Mouse (Mus musculus) sigmoid colon, adult 10 weeks (tissue): ENCODE results near the gene Cklf. TPM values are rescaled to one million over a fixed set of nuclear protein-coding genes. Genes with fewer than 3 reads are reported as not detected.

Experiments
- polyA plus RNA-seq: library from polyadenylated mRNA; stranded (reverse); fragments of 350-450 nt; fragmentation: Illumina TruSeq; extraction: RNeasy Lipid Tissue Mini Kit (QIAGEN cat#74804); gene quantifications from one replicate; pipeline ENCODE4 v1.2.3, GENCODE M21; 2014; ENCODE audit warnings: low read depth, low replicate concordance

Cklf gene
- 26.4 TPM for polyA plus RNA-seq

DNA sequence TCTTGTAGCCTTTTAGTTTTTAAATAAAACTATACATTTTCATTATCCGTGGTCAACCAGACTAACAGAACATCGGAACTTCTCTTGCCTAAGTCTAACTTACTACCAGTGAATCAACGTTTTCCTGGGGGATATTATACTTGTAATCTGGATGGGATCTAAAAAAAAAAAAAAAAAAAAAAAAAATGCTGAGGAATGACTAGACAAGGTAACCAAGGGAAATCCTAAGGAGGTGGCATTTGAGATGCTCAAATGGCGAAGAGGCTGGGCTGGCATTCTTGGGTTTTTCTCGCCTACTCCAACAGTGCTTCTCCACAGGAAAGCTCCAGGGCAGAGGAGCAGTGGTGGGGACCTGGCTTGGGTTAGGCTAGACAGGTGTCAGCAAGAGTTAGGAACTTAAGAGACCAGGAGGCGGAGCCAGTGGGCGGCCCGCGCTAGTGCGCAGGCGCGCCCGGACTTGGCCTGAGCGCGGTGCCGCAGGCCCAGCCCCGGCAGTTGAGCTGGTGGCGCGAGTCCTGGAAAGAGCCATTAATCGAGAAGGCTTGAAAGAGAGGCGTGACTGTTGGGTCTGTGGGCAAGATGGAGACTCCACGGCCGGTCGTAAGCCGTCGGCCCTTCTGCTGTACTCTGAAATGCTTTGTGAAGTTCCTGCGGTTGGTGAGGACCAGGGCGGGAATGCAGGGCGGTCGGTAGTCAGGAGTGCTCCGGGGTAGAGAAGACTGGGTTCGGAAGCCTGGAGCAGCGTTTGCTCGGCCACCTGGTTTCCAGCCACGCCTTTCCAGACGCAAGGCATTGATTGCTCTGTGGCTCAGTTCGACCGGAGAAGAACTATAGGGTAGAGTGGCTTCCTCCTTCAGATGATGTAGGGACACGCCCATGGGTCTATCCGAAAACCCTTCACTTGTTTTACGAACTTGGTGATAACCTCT is at the start of gene Cklf:
Cklf (plus strand) TSS at position 423 of the 929 bp plus-strand sequence.

DNA sequence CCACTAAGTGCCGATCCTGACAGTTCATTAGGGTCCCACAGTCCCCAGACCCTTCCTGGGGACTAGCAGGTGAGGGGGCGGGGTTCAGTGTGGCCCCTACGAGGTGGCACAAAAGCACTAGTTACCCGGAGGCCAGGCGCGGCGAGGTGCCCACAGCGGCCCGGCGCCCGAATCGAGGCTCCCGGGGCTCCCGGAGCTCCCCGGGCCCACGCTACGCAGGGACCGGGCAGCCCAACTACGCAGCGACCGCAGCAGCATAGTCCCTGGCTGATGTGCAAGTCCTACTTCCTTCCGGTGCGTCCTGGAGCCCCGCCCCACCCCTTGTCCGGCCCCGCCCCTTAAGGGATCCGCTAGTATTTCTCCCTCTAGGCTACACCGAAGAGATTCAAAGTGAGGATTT is 2.4 kb upstream of the Cklf start, which contains the start of gene Tk2:
Tk2 (minus strand) TSS at position 283 of the 400 bp plus-strand sequence.

DNA sequence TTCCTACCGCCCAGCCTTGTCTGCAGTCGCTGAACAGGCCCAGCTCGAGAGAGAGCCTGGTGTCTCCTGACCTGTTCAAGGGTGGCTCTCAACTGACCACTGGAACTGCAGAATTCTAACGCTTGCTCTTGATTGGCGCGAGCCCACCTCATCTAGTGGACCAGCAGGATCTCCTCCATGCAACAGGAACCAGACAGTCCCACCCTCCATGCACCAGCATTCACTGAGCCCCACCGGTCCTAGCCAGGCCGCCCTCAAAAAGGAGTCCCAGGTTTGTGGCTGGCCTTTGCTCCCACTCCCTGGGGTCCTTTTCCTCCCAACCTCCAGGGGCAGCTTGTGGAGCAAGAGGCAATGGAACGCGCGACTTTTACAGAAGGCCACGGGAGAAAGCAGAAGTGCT is 42.4 kb downstream of the Cklf start, which contains the start of gene Cmtm2a:
Cmtm2a (minus strand) TSS at position 101 of the 400 bp plus-strand sequence.

GRCm38 (mm10) chr8:104309441-104310155 is 58.9 kb downstream of the Cklf start, which contains the start of the genes Gm45711 and Cmtm1:
TSS of gene Gm45711 (minus strand) at chr8:104310081.
TSS of gene Cmtm1 (minus strand) at chr8:104310145.

Other genes starting within 250 kb of the Cklf start
- gene Cdh5, start 149.2 kb upstream of the Cklf start, polyA plus RNA-seq: 4.2 TPM
- gene Bean1, start 80.4 kb upstream of the Cklf start, polyA plus RNA-seq: 1.5 TPM
- 10.3 TPM for gene Tk2, start 2.3 kb upstream of the Cklf start, polyA plus RNA-seq
- not detected for gene Cmtm2a, start 42.3 kb downstream of the Cklf start, polyA plus RNA-seq
- not detected for gene Gm45711, start 59.2 kb downstream of the Cklf start, polyA plus RNA-seq
- not detected for gene Cmtm1, start 59.3 kb downstream of the Cklf start, polyA plus RNA-seq
- not detected for gene Gm11020, start 70.7 kb downstream of the Cklf start, polyA plus RNA-seq
- not detected for gene Cmtm2b, start 71.4 kb downstream of the Cklf start, polyA plus RNA-seq
- gene Cmtm3, start 88.5 kb downstream of the Cklf start, polyA plus RNA-seq: 7.3 TPM
- 145 TPM for gene Cmtm4, start 144.9 kb downstream of the Cklf start, polyA plus RNA-seq
- 172 TPM for gene Dync1li2, start 192.2 kb downstream of the Cklf start, polyA plus RNA-seq